Mouse (Mus musculus): ENCODE data around the gene Tmem175. TPM values are rescaled to one million over a fixed set of nuclear protein-coding genes. Genes with fewer than 3 reads are reported as not detected.
"Not testable (repeated sequence)": the region's sequence is repeated elsewhere in the genome, so short reads cannot be mapped to it uniquely, and the experiment has no call there.

The Tmem175 gene
- polyA plus RNA-seq, 2 experiments: 35.5 to 41.8 TPM

DNA sequence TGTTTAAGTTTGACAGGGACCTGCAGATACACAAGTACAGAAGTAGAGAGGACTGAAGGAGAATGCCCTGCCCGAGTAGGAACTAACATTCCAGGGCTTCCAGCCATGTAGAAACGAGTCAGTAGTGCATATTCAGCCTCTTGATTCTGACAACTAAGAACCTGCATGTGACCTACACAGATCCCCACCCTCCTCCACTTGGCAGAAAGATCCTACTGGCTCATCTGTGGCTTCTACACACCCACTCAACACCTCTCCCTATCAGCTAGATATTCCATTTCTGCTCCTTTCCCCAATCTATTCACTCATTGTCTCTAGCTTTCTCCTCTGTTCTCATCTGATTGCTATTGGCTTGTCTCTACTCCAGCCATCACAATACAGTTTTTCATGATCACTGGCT is 7.7 kb upstream of the Tmem175 start:
- H3K36me3 ChIP-seq (ENCODE audit: control insufficient read depth, insufficient read depth, low read length): peaks cover 61% of the 10 kb centered on the region
- H3K27me3 ChIP-seq (ENCODE audit: control insufficient read depth, insufficient read depth, low read length): no peaks in the 10 kb centered on the region
- 83% methylated on average over 2 of the region's 2 CpGs for WGBS
- ATAC-seq (ENCODE audit: low FRiP score, low read depth) (no peak), DNase-seq (ENCODE audit: low spot score) (no peak)
- no peaks in the 10 kb centered on the region for H3K9me3 ChIP-seq (ENCODE audit: control insufficient read depth, low read length)
- no peak overlapping the region for H3K9ac ChIP-seq (ENCODE audit: low read depth, low read length, severe bottlenecking)
- no peak overlapping the region for H3K27ac ChIP-seq (replicated peaks; ENCODE audit: low read depth, low read length)
- TF ChIP-seq POLR2A (IDR thresholded peaks at IDR 0.05; ENCODE audit: borderline replicate concordance, extremely low read depth, insufficient read depth, insufficient read length): no peak
- no peak overlapping the region for H3K4me2 ChIP-seq (replicated peaks; ENCODE audit: low read depth, low read length, severe bottlenecking)
- H3K4me1 ChIP-seq (ENCODE audit: control insufficient read depth, insufficient read depth, low read length): no peaks in the 10 kb centered on the region
- H3K4me3 ChIP-seq (replicated peaks; ENCODE audit: low read length): no peak overlapping the region

DNA sequence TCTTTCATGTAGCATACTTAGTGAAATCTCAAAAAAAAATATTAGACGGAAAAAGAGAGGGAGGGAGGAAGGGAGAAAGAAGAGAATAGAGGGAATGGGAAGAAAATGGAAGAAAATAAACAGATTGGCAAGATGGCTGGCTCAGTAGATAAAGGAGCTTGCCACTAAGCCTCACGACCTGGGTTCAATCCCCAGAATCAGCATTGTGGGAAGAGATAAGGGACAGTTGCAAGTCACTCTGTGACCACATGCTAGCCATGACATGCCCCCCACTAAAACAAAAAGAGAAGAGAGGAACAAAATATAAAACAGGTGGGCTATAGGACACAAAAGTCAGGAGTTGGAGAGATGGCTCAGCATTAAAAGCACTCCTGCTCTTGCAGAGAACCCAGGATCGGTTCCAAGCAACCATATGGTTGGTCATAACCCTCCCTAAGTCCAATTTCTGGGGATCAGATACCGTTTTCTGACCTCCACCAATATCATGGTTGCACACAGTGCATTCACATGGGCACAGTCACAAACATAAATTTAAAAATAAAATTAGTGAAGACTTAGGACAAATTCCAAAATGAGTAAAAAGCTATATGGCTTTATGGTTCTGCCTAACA is 3.4 kb upstream of the Tmem175 start:
- TF ChIP-seq POLR2A (IDR thresholded peaks at IDR 0.05; ENCODE audit: borderline replicate concordance, extremely low read depth, insufficient read depth, insufficient read length): no peak
- DNase-seq (ENCODE audit: low spot score): no peak
- Histone ChIP-seq H3K4me1 (ENCODE audit: control insufficient read depth, insufficient read depth, low read length) (peaks cover 9% of the 10 kb centered on the region), H3K27ac (replicated peaks; ENCODE audit: low read depth, low read length) (no peak overlapping the region), H3K27me3 (ENCODE audit: control insufficient read depth, insufficient read depth, low read length) (no peaks in the 10 kb centered on the region), H3K9ac (ENCODE audit: low read depth, low read length, severe bottlenecking) (no peak overlapping the region), H3K9me3 (ENCODE audit: control insufficient read depth, low read length) (no peaks in the 10 kb centered on the region), H3K4me2 (replicated peaks; ENCODE audit: low read depth, low read length, severe bottlenecking) (no peak overlapping the region), H3K4me3 (replicated peaks; ENCODE audit: low read length) (no peak overlapping the region), H3K36me3 (ENCODE audit: control insufficient read depth, insufficient read depth, low read length) (peaks cover 35% of the 10 kb centered on the region)
- whole genome bisulfite sequencing: 85% methylated on average over 4 of the region's 4 CpGs
- no peak for ATAC-seq (ENCODE audit: low FRiP score, low read depth)

DNA sequence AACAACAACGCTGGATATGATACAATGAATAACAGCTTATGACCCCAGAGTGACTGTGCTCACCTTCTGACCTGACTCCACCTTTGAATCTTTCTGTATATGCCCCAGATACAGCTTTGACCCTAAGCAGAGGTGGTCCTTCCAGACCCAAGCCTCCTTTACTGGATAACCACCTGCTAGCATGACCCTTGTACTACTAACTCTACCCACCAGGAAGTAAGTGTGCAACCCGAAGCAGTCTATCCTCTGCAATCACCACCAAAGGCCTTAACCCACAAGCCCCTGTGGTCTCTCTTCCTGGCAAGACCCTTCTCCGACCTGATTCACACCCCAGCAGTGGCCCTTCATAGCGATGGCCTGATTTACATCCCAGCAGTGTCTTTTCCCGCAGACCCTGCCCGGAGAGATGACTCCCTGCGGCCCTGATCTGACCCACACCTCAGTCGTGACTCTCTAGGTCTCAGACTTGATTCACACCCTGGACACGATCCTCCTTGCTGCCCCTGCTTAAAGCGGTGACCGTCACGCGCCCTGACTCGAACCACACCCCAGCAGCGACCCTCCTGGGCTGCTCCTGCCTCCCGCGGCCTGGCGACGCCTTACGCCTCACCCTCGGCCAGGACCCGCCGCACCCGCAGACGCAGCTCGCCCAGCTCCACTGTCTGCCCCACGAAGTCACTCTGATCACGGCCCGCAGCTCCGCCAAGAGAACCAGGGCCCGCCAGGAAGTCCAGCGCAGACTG is 508 bp upstream of the Tmem175 start:
- peak; percentile 83 for ATAC-seq (ENCODE audit: low FRiP score, low read depth)

DNA sequence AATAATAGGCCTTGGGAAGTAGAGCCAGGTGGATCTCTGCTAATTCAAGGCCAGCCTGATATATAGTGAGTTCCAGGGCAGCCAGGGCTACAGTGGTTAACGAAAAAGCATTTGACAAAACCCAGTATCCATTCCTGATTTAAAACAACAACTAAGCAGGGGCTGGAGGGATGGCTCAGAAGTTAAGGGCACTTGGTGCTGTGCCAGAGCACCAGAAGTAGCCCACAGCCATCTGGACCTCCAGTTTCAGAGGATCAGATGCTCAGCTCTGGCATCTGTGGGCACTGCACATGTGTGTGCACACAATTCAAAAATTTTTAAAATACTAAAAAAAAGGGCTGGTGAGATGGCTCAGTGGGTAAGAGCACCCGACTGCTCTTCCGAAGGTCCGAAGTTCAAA is 4.1 kb downstream of the Tmem175 start:
- peaks cover 11% of the 10 kb centered on the region; the same call in 1 of the 2 replicates for H3K36me3 ChIP-seq (ENCODE audit: control insufficient read depth, insufficient read depth, low read length)
- no peak overlapping the region for H3K27ac ChIP-seq (replicated peaks; ENCODE audit: low read depth, low read length)
- H3K4me3 ChIP-seq (replicated peaks; ENCODE audit: low read length): no peak overlapping the region
- H3K9ac ChIP-seq (ENCODE audit: low read depth, low read length, severe bottlenecking): no peak overlapping the region
- TF ChIP-seq POLR2A (IDR thresholded peaks at IDR 0.05; ENCODE audit: borderline replicate concordance, extremely low read depth, insufficient read depth, insufficient read length): no peak
- H3K4me1 ChIP-seq (ENCODE audit: control insufficient read depth, insufficient read depth, low read length): peaks cover 6% of the 10 kb centered on the region
- DNase-seq (ENCODE audit: low spot score) (no peak), ATAC-seq (ENCODE audit: low FRiP score, low read depth) (no peak)
- H3K9me3 ChIP-seq (ENCODE audit: control insufficient read depth, low read length): no peaks in the 10 kb centered on the region
- H3K4me2 ChIP-seq (replicated peaks; ENCODE audit: low read depth, low read length, severe bottlenecking): no peak overlapping the region
- H3K27me3 ChIP-seq (ENCODE audit: control insufficient read depth, insufficient read depth, low read length): no peaks in the 10 kb centered on the region
- 89% methylated on average over 4 of the region's 4 CpGs for WGBS

More for the DNA sequence above, 508 bp upstream of the Tmem175 start:
- DNase-seq (ENCODE audit: low spot score): no peak
- Histone ChIP-seq H3K27ac (replicated peaks; ENCODE audit: low read depth, low read length) (peak overlapping the region; percentile 85), H3K4me1 (ENCODE audit: control insufficient read depth, insufficient read depth, low read length) (peaks cover 9% of the 10 kb centered on the region), H3K36me3 (ENCODE audit: control insufficient read depth, insufficient read depth, low read length) (peaks cover 7% of the 10 kb centered on the region), H3K27me3 (ENCODE audit: control insufficient read depth, insufficient read depth, low read length) (no peaks in the 10 kb centered on the region), H3K9me3 (ENCODE audit: control insufficient read depth, low read length) (no peaks in the 10 kb centered on the region), H3K4me2 (replicated peaks; ENCODE audit: low read depth, low read length, severe bottlenecking) (peak overlapping the region; percentile 88), H3K4me3 (replicated peaks; ENCODE audit: low read length) (peak overlapping the region; percentile 95), H3K9ac (ENCODE audit: low read depth, low read length, severe bottlenecking) (peak overlapping the region; percentile 95)
- TF ChIP-seq POLR2A (IDR thresholded peaks at IDR 0.05; ENCODE audit: borderline replicate concordance, extremely low read depth, insufficient read depth, insufficient read length): no peak
- 3% methylated on average over 32 of the region's 32 CpGs for WGBS

GRCm38 (mm10) chr5:108634088-108634487 is 4.5 kb downstream of the Tmem175 start:
- not testable (repeated sequence) for H3K4me3 ChIP-seq (replicated peaks; ENCODE audit: low read length); H3K9me3 ChIP-seq (ENCODE audit: control insufficient read depth, low read length); ATAC-seq (ENCODE audit: low FRiP score, low read depth); H3K27ac ChIP-seq (replicated peaks; ENCODE audit: low read depth, low read length); DNase-seq (ENCODE audit: low spot score); H3K9ac ChIP-seq (ENCODE audit: low read depth, low read length, severe bottlenecking); H3K4me2 ChIP-seq (replicated peaks; ENCODE audit: low read depth, low read length, severe bottlenecking); H3K27me3 ChIP-seq (ENCODE audit: control insufficient read depth, insufficient read depth, low read length); H3K4me1 ChIP-seq (ENCODE audit: control insufficient read depth, insufficient read depth, low read length)
- WGBS: 89% methylated on average over 2 of the region's 3 CpGs
- peaks cover 11% of the 10 kb centered on the region; the same call in 1 of the 2 replicates for H3K36me3 ChIP-seq (ENCODE audit: control insufficient read depth, insufficient read depth, low read length)
